Mouse (Mus musculus) stomach, postnatal 0 days (tissue): ENCODE data around the gene Nfib. TPM values are rescaled to one million over a fixed set of nuclear protein-coding genes. Genes with fewer than 3 reads are reported as not detected.

Source experiments
- ATAC-seq: fragments of 200-750 bp; cut with Nextera tagmentation; 2 replicates; pipeline ENCODE4 v1.8.0; 2017; ENCODE audit not compliant: low FRiP score, low TSS enrichment
- DNase-seq: peaks from one replicate; pipeline ENCODE4 v3.0.0-alpha.2; 2016; ENCODE audit warnings: low spot score
- H3K27ac ChIP-seq: fragments of 300-500 bp; sonication (generic); replicated peaks from 2 replicates; pipeline ENCODE4 v1.5.1; 2014; ENCODE audit warnings: mild to moderate bottlenecking, control low read depth
- H3K27me3 ChIP-seq: fragments of 300-500 bp; sonication (generic); 2 replicates; pipeline ENCODE4 v1.6.1; 2014; ENCODE audit warnings: low read length; ENCODE audit not compliant: control insufficient read depth, insufficient read depth
- H3K36me3 ChIP-seq: fragments of 300-500 bp; sonication (generic); 2 replicates; pipeline ENCODE4 v1.6.1; 2014; ENCODE audit warnings: low read length, mixed read lengths; ENCODE audit not compliant: control insufficient read depth, insufficient read depth
- H3K4me1 ChIP-seq: fragments of 300-500 bp; sonication (generic); replicated peaks from 2 replicates; pipeline ENCODE4 v1.6.1; 2014; ENCODE audit warnings: antibody characterized with exemption; ENCODE audit not compliant: control insufficient read depth, insufficient read depth
- H3K4me2 ChIP-seq: fragments of 300-500 bp; sonication (generic); replicated peaks from 2 replicates; pipeline ENCODE4 v1.6.1; 2014; ENCODE audit warnings: low read depth, mild to moderate bottlenecking, control low read depth, moderate library complexity
- H3K4me3 ChIP-seq: fragments of 300-500 bp; sonication (generic); 2 replicates; pipeline ENCODE4 v1.5.1; 2014; ENCODE audit warnings: low read depth, low read length, control low read depth
- H3K9ac ChIP-seq: fragments of 300-500 bp; sonication (generic); 2 replicates; pipeline ENCODE4 v1.6.1; 2014; ENCODE audit warnings: mild to moderate bottlenecking, low read length, control low read depth, mixed read lengths
- H3K9me3 ChIP-seq: fragments of 300-500 bp; sonication (generic); 2 replicates; pipeline ENCODE4 v1.6.1; 2016; ENCODE audit warnings: low read length; ENCODE audit not compliant: control insufficient read depth
- CTCF ChIP-seq: IDR thresholded peaks from 2 replicates; pipeline ENCODE4 v1.5.1; 2016; ENCODE audit warnings: antibody characterized with exemption, low read depth, mild to moderate bottlenecking, moderate library complexity
- EP300 ChIP-seq: optimal IDR thresholded peaks from 2 replicates; pipeline ENCODE3; 2016; ENCODE audit warnings: antibody characterized with exemption
- WGBS: fragments of 180-500 bp; shearing (Covaris S2); extraction: QIAGEN DNeasy Blood & Tissue Kit; methylation state at CpG from one replicate; pipeline ENCODE4 v1.1.7; 2014; 5-methylcytosine and 5-hydroxymethylcytosine counted together
- polyA plus RNA-seq: library from polyadenylated mRNA; unstranded; fragments of >200 nt; fragmentation: Nextera tagmentation; extraction: Ambion mirVana; gene quantifications from 2 replicates; pipeline ENCODE4 v1.2.1, GENCODE M21; 2015

The Nfib gene
- polyA plus RNA-seq, 1 experiment from 2014 or later = 19.9 TPM

- no peaks in the 10 kb centered on the region for H3K36me3 ChIP-seq
Measured at GRCm38 (mm10) chr4:82389876-82390275, 315.7 kb downstream of the Nfib start.

GRCm38 (mm10) chr4:82387620-82388019, 317.9 kb downstream of the Nfib start:
- H3K4me1 ChIP-seq = peaks cover 2% of the 10 kb centered on the region; the same call in 1 of the 2 replicates

More at GRCm38 (mm10) chr4:82389876-82390275, 315.7 kb downstream of the Nfib start:
- Histone ChIP-seq H3K4me2 (no peak overlapping the region), H3K4me1 (peaks cover 2% of the 10 kb centered on the region; the same call in 1 of the 2 replicates), H3K9ac (no peak overlapping the region), H3K27ac (no peak overlapping the region), H3K9me3 (no peaks in the 10 kb centered on the region), H3K27me3 (no peaks in the 10 kb centered on the region), H3K4me3 (no peak overlapping the region)
- TF ChIP-seq EP300 (no peak), CTCF (no peak)
- DNase-seq (no peak), ATAC-seq (no peak)
- WGBS = 86% methylated on average over 1 of the region's 1 CpGs

DNA sequence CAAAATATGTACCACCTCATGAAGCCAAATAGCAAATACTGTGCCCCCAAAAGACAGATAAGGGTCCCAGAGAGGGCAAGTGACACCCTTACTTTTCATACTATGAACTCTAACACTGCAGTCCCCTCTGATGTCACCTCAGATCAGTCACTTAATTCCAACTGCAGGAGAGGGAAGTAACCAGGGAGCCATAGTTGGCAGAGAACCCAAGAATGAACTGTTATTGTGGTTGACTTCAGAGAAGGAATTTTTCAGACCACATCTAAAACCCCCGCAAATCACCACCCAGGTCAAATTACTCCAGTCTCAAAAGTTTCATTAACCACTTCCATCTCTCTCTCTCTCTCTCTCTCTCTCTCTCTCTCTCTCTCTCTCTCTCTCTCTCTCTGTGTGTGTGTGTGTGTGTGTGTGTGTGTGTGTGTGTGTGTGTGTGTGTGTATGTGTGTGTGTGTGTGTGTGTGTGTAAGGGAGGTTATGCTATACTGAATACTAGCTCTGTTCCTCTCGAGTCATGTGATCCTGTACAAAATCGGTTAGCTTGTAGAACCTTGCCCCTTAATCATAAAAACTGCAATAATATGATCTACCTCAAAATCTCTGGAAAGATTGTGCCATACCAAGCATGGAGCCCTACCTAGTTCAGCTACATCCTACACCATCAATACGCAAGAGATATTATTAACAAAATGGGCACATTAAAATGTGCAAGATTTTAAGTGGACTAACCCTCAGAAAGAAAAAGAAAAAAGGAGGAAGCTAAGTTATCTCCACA, 319.1 kb downstream of the Nfib start:
- no peak overlapping the region for H3K4me3 ChIP-seq
- no peak overlapping the region; the same call in 1 of the 2 replicates for H3K27ac ChIP-seq
- ATAC-seq = no peak
- H3K4me2 ChIP-seq = no peak overlapping the region
- TF ChIP-seq CTCF = no peak
- TF ChIP-seq EP300 = no peak
- H3K9me3 ChIP-seq = no peaks in the 10 kb centered on the region
- H3K27me3 ChIP-seq = no peaks in the 10 kb centered on the region
- H3K9ac ChIP-seq = no peak overlapping the region
- H3K36me3 ChIP-seq = no peaks in the 10 kb centered on the region
- 62% methylated on average over 4 of the region's 4 CpGs for WGBS
- no peak for DNase-seq
- H3K4me1 ChIP-seq = 0 out of 2 replicates have a peak, but pooled peaks cover 2% of the 10 kb centered on the region

More at GRCm38 (mm10) chr4:82387620-82388019, 317.9 kb downstream of the Nfib start:
- 78% methylated on average over 4 of the region's 4 CpGs for WGBS
- no peaks in the 10 kb centered on the region for H3K36me3 ChIP-seq
- H3K27ac ChIP-seq = no peak overlapping the region; the same call in 1 of the 2 replicates
- H3K9me3 ChIP-seq = no peaks in the 10 kb centered on the region
- TF ChIP-seq EP300 (no peak), CTCF (no peak)
- no peaks in the 10 kb centered on the region for H3K27me3 ChIP-seq
- H3K4me2 ChIP-seq = no peak overlapping the region
- no peak for DNase-seq
- no peak for ATAC-seq
- no peak overlapping the region for H3K9ac ChIP-seq
- no peak overlapping the region for H3K4me3 ChIP-seq

DNA sequence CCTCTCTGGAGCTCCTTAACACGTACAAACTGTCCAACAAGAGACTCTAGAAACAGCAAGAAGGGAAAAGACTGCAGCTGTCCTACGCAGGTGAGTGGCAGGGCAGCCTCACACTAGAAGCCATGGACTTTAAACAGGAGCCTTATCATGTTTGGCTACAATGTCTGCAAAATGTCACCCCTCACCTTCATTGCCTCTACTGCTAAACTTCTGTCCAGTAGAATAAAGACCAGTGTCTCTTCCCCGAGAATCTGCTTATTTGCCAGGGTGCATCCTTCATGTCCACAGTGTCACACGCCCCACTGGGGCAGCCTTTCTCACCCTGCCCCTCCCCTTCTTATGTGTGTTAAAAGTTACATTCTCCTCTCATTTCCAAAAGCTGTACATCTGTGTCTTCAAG, 319.9 kb downstream of the Nfib start:
- WGBS = 66% methylated on average over 4 of the region's 4 CpGs
- peak; percentile 57; the same call in 1 of the 2 replicates for ATAC-seq
- 0 out of 2 replicates have a peak overlapping the region, but pooled peaks have one; percentile 11 for H3K4me2 ChIP-seq

GRCm38 (mm10) chr4:82383991-82384731, 321.4 kb downstream of the Nfib start:
- Histone ChIP-seq H3K4me3 (no peak overlapping the region), H3K27ac (peak overlapping the region; percentile 58), H3K9ac (no peak overlapping the region), H3K36me3 (no peaks in the 10 kb centered on the region), H3K4me1 (0 out of 2 replicates have a peak, but pooled peaks cover 2% of the 10 kb centered on the region), H3K27me3 (no peaks in the 10 kb centered on the region), H3K9me3 (no peaks in the 10 kb centered on the region), H3K4me2 (no peak overlapping the region)
- no peak for DNase-seq
- peak; percentile 49; the same call in 1 of the 2 replicates for ATAC-seq
- TF ChIP-seq CTCF (no peak), EP300 (no peak)
- 38% methylated on average over 11 of the region's 11 CpGs for WGBS

More for the DNA sequence above, 319.9 kb downstream of the Nfib start:
- Histone ChIP-seq H3K9me3 (no peaks in the 10 kb centered on the region), H3K4me3 (no peak overlapping the region), H3K27ac (peak overlapping the region; percentile 58), H3K36me3 (no peaks in the 10 kb centered on the region), H3K27me3 (no peaks in the 10 kb centered on the region), H3K9ac (no peak overlapping the region), H3K4me1 (0 out of 2 replicates have a peak, but pooled peaks cover 2% of the 10 kb centered on the region)
- peak; percentile 37 for DNase-seq
- TF ChIP-seq CTCF = no peak
- no peak for TF ChIP-seq EP300
